Mouse (Mus musculus) hindbrain, embryonic 11.5 days (tissue): Measurements from ENCODE around the gene Lgals3bp. TPM values are rescaled to one million over a fixed set of nuclear protein-coding genes. Genes with fewer than 3 reads are reported as not detected.

Source experiments
- ATAC-seq: fragments of 200-750 bp; cut with Nextera tagmentation; 2 replicates; pipeline ENCODE4 v1.8.0; 2017; ENCODE audit warnings: mild to moderate bottlenecking, moderate TSS enrichment, moderate library complexity; ENCODE audit not compliant: low FRiP score
- DNase-seq: peaks from one replicate; pipeline ENCODE4 v3.0.0-alpha.2; 2015; ENCODE audit warnings: low spot score
- H3K27ac ChIP-seq: fragments of 300-500 bp; sonication (generic); 2 replicates; pipeline ENCODE4 v1.5.1; 2014; ENCODE audit warnings: mild to moderate bottlenecking, low read depth, low read length
- H3K27me3 ChIP-seq: fragments of 300-500 bp; sonication (generic); 2 replicates; pipeline ENCODE4 v1.6.1; 2014; ENCODE audit warnings: mild to moderate bottlenecking, low read length, moderate library complexity, mixed read lengths; ENCODE audit not compliant: control insufficient read depth, insufficient read depth
- H3K36me3 ChIP-seq: fragments of 300-500 bp; sonication (generic); 2 replicates; pipeline ENCODE4 v1.6.1; 2014; ENCODE audit warnings: mild to moderate bottlenecking, low read length, moderate library complexity, mixed read lengths; ENCODE audit not compliant: control insufficient read depth, insufficient read depth
- H3K4me1 ChIP-seq: fragments of 300-500 bp; sonication (generic); replicated peaks from 2 replicates; pipeline ENCODE4 v1.6.1; 2014; ENCODE audit warnings: low read length, mixed read lengths; ENCODE audit not compliant: control insufficient read depth, insufficient read depth
- H3K4me2 ChIP-seq: fragments of 300-500 bp; sonication (generic); replicated peaks from 2 replicates; pipeline ENCODE4 v1.6.1; 2014; ENCODE audit warnings: mild to moderate bottlenecking, low read depth, low read length
- H3K4me3 ChIP-seq: fragments of 300-500 bp; sonication (generic); 2 replicates; pipeline ENCODE4 v1.5.1; 2014; ENCODE audit warnings: low read depth, low read length
- H3K9ac ChIP-seq: fragments of 300-500 bp; sonication (generic); 2 replicates; pipeline ENCODE4 v1.6.1; 2014; ENCODE audit warnings: low read depth, low read length
- H3K9me3 ChIP-seq: fragments of 300-500 bp; sonication (generic); 2 replicates; pipeline ENCODE4 v1.6.1; 2016; ENCODE audit warnings: low read length; ENCODE audit not compliant: control insufficient read depth
- WGBS: fragments of 180-500 bp; shearing (Covaris S2); extraction: QIAGEN DNeasy Blood & Tissue Kit; methylation state at CpG from one replicate; pipeline ENCODE4 v1.1.7; 2014; 5-methylcytosine and 5-hydroxymethylcytosine counted together
- polyA plus RNA-seq: library from polyadenylated mRNA; unstranded; fragments of >200 nt; fragmentation: Nextera tagmentation; extraction: Ambion mirVana; gene quantifications from 2 replicates; pipeline ENCODE4 v1.2.1, GENCODE M21; 2014

Lgals3bp gene
- 1.9 and 2.7 TPM in 2 replicates for polyA plus RNA-seq

DNA sequence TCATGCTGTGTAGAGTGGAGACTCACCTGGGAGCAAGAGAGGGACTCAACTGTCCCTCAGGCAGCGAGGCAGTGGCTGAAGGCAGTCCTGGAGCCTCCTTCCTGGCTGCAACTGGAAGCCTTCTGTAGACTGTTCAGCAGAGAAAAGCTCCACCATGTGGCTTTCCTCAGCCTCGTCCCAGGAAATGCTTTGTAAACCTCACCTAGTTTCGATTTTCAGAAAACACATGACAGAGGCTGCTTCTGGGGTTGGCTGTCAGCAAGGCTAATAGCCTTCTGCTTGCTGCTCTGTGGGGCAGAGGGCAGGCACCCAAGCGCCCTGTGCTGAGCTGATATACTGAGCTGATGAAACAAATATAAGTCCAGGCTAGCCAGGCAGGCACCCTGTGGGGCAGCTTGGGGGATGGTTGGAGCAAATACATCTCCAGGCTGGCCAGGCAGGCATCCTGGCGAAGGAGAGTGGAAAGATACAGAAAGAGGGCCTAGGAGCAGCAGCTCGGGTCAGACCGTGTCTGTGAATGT is at the start of gene Lgals3bp:
Gene Lgals3bp, minus strand, starts transcription at position 333 of the 521 bp plus-strand sequence.
- DNase-seq (no peak), ATAC-seq (no peak)
- no peaks in the 10 kb centered on the region for H3K9me3 ChIP-seq
- 0 out of 2 replicates have a peak, but pooled peaks cover 2% of the 10 kb centered on the region for H3K36me3 ChIP-seq
- H3K27ac ChIP-seq = no peak within 1 kb of the TSS
- H3K4me1 ChIP-seq = no peaks in the 10 kb centered on the region
- H3K27me3 ChIP-seq = no peaks in the 10 kb centered on the region
- WGBS = 63% methylated on average over 7 of the region's 7 CpGs
- H3K4me3 ChIP-seq = no peak within 1 kb of the TSS
- no peak within 1 kb of the TSS for H3K4me2 ChIP-seq
- no peak within 1 kb of the TSS for H3K9ac ChIP-seq

DNA sequence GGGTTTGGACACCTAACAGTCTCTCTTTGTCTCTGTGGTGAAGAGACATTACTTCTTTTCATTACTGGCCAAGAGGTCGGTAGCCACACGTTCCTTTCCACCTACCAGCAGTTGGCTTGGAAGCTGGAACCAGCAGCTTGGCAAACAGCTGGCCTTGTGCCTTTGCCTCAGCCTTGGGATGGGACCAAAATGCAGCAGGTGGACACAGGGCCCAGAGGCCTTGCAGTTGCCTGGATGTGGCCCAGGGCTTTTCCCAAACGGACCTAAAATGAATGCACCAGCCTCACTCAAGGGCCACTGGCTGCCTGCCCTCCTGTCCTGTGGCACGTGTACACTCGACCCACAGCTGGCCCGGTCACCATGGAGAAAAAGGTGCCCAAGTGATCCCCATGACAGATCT is 49.3 kb upstream of the Lgals3bp start:
- H3K27ac ChIP-seq = no peak overlapping the region
- H3K4me1 ChIP-seq = no peaks in the 10 kb centered on the region
- no peaks in the 10 kb centered on the region for H3K9me3 ChIP-seq
- H3K36me3 ChIP-seq = no peaks in the 10 kb centered on the region
- ATAC-seq (no peak), DNase-seq (no peak)
- no peaks in the 10 kb centered on the region for H3K27me3 ChIP-seq
- no peak overlapping the region for H3K4me3 ChIP-seq
- H3K9ac ChIP-seq = no peak overlapping the region
- WGBS = 89% methylated on average over 6 of the region's 6 CpGs
- no peak overlapping the region for H3K4me2 ChIP-seq

DNA sequence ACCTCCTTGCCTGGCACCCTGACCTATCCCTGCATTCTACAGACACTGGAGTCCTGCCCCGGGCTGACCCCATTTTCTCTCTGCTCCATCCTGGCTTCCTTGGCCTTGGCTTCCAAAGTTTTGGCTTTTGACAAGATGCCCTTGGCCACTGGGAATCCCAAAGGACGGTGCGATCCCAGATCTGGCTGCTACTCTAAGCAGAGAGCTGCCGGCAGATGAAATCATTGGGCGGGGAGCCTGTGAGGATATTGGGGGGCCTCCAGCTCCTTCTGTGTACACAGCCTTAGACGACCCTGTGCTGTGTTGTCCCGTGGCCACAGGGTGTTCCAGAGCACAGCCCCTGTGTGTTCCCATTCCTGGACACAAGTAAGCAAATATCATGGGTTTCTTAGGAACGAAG is 46.5 kb upstream of the Lgals3bp start:
- Histone ChIP-seq H3K4me1 (no peaks in the 10 kb centered on the region), H3K9me3 (no peaks in the 10 kb centered on the region), H3K9ac (no peak overlapping the region), H3K36me3 (no peaks in the 10 kb centered on the region), H3K4me3 (no peak overlapping the region), H3K27me3 (no peaks in the 10 kb centered on the region), H3K27ac (no peak overlapping the region), H3K4me2 (no peak overlapping the region)
- WGBS = 88% methylated on average over 8 of the region's 8 CpGs
- DNase-seq (no peak), ATAC-seq (no peak)

DNA sequence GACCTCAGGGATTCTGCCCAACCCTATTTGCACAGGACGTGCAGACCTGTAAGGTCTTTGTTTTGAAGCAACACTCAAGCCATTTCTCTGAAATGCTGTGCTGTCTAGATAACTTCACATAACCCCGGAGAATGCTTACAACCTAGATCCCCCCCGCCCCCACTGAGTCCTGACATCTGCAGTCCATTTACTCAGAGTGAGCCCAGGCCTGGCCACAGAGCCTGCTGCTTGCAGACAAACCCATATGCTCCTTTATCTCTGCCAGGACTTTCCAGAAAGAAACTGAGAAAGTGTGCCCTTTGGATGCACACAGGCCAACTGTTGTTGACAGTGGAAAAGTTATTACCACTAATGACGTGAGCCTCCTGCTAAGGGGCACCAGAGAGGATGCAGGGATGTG is 45.5 kb upstream of the Lgals3bp start:
- no peak overlapping the region for H3K27ac ChIP-seq
- no peak overlapping the region for H3K4me3 ChIP-seq
- WGBS = 77% methylated on average over 4 of the region's 4 CpGs
- H3K9ac ChIP-seq = no peak overlapping the region
- H3K36me3 ChIP-seq = no peaks in the 10 kb centered on the region
- ATAC-seq (no peak), DNase-seq (no peak)
- H3K27me3 ChIP-seq = no peaks in the 10 kb centered on the region
- H3K4me1 ChIP-seq = no peaks in the 10 kb centered on the region
- H3K9me3 ChIP-seq = no peaks in the 10 kb centered on the region
- no peak overlapping the region for H3K4me2 ChIP-seq

DNA sequence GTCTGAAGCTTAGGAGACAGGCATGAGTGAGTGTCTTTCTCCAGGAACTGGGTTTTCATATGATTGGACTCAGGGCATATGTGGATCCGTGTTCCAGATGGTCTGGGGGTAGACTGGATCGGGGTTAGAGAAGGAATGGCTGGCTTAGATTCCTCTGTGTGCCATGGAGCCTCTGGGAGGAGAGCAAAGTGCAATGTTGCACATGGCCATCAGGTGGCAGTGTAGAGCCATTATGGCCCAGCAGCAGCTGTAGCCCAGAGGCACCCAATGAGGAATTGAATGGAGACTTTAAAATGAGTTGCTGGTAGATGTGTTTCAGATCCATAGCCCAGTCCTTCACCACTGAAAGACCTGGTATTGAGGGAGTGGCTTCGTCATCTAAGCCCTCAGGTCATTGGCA is 44.0 kb upstream of the Lgals3bp start:
- no peaks in the 10 kb centered on the region for H3K36me3 ChIP-seq
- no peak overlapping the region for H3K4me2 ChIP-seq
- no peak overlapping the region for H3K9ac ChIP-seq
- no peaks in the 10 kb centered on the region for H3K4me1 ChIP-seq
- no peaks in the 10 kb centered on the region for H3K9me3 ChIP-seq
- WGBS = 19% methylated on average over 3 of the region's 3 CpGs
- no peak overlapping the region for H3K27ac ChIP-seq
- DNase-seq (peak; percentile 92), ATAC-seq (peak; percentile 25; the same call in 1 of the 2 replicates)
- no peak overlapping the region for H3K4me3 ChIP-seq
- no peaks in the 10 kb centered on the region for H3K27me3 ChIP-seq

DNA sequence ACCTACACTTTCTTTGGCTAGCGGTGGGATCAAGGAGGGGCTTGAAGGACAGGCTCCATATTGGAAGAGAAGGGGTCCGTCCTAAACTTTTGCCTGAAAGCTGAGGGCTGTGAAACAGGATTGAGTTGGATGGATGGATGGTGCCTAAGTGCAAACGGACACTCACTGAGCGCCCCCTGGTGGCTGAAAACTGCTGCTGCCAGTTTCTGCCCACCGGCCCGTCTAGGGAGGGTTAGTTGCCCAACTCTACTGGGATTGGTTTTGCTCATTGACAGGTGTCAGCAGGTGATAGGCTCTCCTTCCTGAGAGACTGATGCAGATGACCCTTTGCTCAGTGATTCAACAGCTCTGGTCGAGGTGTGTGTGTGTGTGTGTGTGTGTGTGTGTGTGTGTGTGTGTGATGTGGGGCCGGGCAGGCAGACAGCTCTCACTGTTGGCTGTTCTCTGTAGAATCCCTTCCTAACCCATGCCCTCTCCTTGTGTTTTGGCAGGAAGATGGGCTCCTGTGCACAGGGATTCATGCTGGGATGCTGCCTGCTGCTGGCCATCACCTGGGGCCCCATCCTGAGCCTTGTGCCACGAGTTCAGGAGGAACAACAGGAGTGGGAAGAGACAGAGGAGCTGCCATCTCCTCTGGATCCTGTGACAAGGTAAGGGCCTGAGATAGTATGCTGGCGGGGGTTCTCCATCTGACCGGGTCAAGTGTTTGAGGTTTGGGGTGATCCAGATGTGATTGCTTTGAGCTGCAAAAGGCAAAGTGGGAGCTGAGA is 41.5 kb upstream of the Lgals3bp start:
- WGBS = 36% methylated on average over 11 of the region's 11 CpGs
- DNase-seq (peak; percentile 89), ATAC-seq (no peak)
- no peaks in the 10 kb centered on the region for H3K4me1 ChIP-seq
- no peak overlapping the region for H3K9ac ChIP-seq
- H3K27me3 ChIP-seq = no peaks in the 10 kb centered on the region
- H3K4me3 ChIP-seq = no peak overlapping the region
- H3K4me2 ChIP-seq = no peak overlapping the region
- H3K36me3 ChIP-seq = no peaks in the 10 kb centered on the region
- H3K27ac ChIP-seq = no peak overlapping the region
- no peaks in the 10 kb centered on the region for H3K9me3 ChIP-seq

DNA sequence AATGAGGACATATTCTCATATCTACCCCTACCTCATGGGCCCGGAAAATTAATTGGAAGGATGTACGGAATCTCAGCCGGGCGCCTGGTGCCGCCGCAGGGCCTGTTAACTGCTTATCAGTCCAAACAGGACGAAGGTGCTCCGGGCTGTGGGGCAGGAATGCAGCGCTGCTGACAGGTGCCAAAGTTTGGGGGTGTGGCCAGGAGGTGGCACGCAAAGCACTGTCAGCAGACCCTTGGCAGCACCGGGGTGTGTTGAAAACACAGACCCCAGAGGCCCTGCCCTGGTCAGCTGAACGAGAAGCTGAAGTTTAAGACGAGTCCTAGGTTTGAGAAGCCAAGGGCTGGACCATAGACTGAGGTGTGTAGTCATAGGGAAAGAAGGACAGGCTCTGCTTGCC is 40.8 kb upstream of the Lgals3bp start:
- ATAC-seq (no peak), DNase-seq (no peak)
- WGBS = 84% methylated on average over 13 of the region's 13 CpGs
- H3K4me3 ChIP-seq = no peak overlapping the region
- no peaks in the 10 kb centered on the region for H3K9me3 ChIP-seq
- H3K36me3 ChIP-seq = no peaks in the 10 kb centered on the region
- no peak overlapping the region for H3K27ac ChIP-seq
- no peaks in the 10 kb centered on the region for H3K27me3 ChIP-seq
- H3K4me2 ChIP-seq = no peak overlapping the region
- H3K9ac ChIP-seq = no peak overlapping the region
- no peaks in the 10 kb centered on the region for H3K4me1 ChIP-seq

DNA sequence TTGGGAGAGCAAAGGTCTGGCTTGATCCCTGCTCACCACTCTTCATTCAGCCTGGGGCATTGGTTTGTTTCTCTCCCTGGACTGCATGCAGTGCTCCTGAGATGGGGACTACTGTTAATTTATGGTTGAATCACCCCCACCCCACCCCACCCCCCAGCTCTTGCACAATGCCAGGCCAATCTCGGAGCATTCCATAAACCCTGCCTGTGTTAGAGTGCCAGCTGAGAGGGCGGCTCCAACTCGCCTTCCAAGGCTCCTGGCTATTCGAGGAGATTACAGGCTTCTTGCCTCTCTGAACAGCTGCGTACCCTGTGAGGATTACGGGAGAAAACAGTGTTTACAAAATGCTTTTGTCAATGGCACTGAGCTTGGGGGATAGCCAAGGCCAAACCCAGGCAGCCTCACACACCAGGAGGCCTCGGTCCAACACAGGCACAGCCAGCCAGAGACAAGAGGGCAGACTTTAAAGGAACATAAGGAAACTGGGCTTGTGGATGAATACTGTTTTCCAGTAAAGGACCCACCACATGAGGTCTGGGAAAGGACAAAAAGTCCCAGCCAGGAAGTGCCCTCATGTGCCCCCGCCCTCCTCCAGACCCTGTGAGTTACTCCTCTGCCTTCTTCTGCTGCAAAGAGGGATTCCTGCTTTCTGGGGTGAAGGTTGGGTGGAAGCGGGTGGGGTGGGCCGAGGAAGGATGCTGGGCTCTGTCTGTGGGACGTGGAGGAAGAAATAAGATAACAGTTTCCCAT is 36.9 kb upstream of the Lgals3bp start:
- WGBS = 40% methylated on average over 11 of the region's 11 CpGs
- ATAC-seq (no peak), DNase-seq (no peak)
- no peak overlapping the region for H3K27ac ChIP-seq
- no peaks in the 10 kb centered on the region for H3K36me3 ChIP-seq
- H3K4me2 ChIP-seq = no peak overlapping the region
- H3K4me1 ChIP-seq = 0 out of 2 replicates have a peak, but pooled peaks cover under 1% of the 10 kb centered on the region
- H3K9ac ChIP-seq = no peak overlapping the region
- no peak overlapping the region for H3K4me3 ChIP-seq
- no peaks in the 10 kb centered on the region for H3K9me3 ChIP-seq
- no peaks in the 10 kb centered on the region for H3K27me3 ChIP-seq
